Mouse (Mus musculus) yolk sac, embryonic 10.5 days (tissue): ENCODE data around the gene Myd88.

Experiments
- DNase-seq: peaks from one replicate; pipeline ENCODE4 v3.0.0-alpha.2; 2017; ENCODE audit warnings: low spot score

Myd88 gene

DNA sequence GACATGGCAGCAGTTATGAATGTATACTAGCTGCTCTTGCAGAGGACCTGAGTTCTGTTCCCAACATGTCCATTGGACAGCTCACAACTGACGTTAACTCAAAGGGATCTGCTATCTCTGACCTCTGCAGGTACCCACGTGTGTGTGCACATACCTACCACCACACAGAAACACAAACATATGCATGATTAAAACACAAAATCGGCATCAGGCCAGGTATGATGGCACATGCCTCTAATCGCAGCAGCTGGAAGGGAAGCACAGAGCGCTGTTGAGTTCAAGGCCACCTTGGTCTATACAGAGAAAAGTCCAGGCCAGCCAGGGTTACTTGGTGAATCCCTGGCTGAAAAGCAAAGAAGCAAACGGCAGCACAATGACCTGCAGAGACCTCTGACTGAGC lies 43.5 kb downstream of the Myd88 start:
- DNase-seq = no peak

DNA sequence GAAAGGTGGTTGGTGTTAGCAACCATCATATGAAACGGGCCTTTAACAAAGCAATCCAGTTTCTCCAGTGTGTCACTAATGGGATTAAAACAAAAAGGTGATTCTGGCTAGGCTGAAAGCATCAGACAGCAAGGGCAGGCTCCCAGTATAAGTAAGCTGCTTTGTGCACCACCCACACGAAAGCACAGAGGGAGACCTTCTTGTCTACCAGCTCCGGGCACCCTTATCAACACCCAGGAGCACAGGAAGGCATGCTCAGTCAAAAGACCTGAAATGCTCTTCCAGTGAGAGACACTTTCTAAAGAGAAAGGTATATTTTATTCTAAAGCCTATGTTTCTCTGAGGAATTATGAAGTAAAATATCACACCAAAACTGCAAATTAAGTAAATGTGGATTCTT lies 50.4 kb downstream of the Myd88 start:
- no peak for DNase-seq
